Mouse (Mus musculus): ENCODE measurements around the gene Lrrc41.

DNA sequence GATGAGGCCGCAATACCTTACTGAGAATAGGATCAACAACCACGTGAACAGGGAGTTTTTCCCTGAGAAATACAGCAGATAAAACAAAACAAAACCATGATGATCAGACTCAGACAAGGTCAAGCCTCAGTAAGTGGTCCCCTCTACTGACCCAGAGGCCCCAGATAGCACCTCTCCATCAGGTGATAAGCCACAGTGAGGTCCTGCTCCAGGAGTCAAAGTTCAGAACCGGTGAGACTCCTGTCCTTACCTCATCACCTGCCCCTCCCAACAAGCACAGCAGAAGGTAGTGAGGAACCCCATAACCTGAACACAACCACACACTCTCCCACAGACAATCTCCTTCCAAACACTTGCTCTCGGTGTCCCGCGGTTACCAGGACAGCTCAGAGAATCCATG lies 35.6 kb downstream of the Lrrc41 start:
- TF ChIP-seq CTCF (IDR thresholded peaks at IDR 0.05 in 2 of 3, conservative IDR thresholded peaks at IDR 0.05 in 1 of 3; ENCODE audit: control insufficient read depth in 1 of 3, insufficient read depth in 1 of 3, low read depth in 2 of 3, low read length in 3 of 3, poor library complexity in 1 of 3, severe bottlenecking in 1 of 3) (no peak), TAL1 (IDR thresholded peaks at IDR 0.05; ENCODE audit: low read length) (no peak), MAZ (IDR thresholded peaks at IDR 0.05; ENCODE audit: low read depth, low read length) (no peak), EP300 (IDR thresholded peaks at IDR 0.05; ENCODE audit: low read depth in 1 of 2, low read length in 2 of 2) (no peak), CHD1 (IDR thresholded peaks at IDR 0.05; ENCODE audit: low read depth, low read length) (no peak), POLR2AphosphoS2 (IDR thresholded peaks at IDR 0.05; ENCODE audit: low read length) (no peak), POLR2A (IDR thresholded peaks at IDR 0.05; ENCODE audit: control insufficient read depth in 1 of 2, insufficient read depth in 1 of 2, low read depth in 1 of 2, low read length in 2 of 2, poor library complexity in 1 of 2) (no peak), E2F4 (IDR thresholded peaks at IDR 0.05; ENCODE audit: borderline replicate concordance, low read depth, low read length) (no peak), ZKSCAN1 (IDR thresholded peaks at IDR 0.05; ENCODE audit: low read depth, low read length) (no peak)
